ENCODE assay signal across 8 mouse cellular contexts in genomic region chr9:106394649-106395602, GRCm38 (mm10). TPM values are rescaled to one million over a fixed set of nuclear protein-coding genes. Genes with fewer than 3 reads are reported as not detected.
A peak's percentile ranks its signal among the peaks of the same experiment; 100 is the strongest.
DNase-seq lines count a peak whose midpoint lies in the region; ATAC-seq lines count a peak whose summit lies in the region.

No protein-coding gene starts in this region.

- peak overlapping the region; percentile 37 for H3K9ac ChIP-seq in limb, embryonic 12.5 days (replicated peaks)

- peaks cover 36% of the 10 kb centered on the region for H3K4me1 ChIP-seq in hindbrain, embryonic 10.5 days (replicated peaks)
- H3K4me1 ChIP-seq in limb, embryonic 12.5 days (replicated peaks): peaks cover 30% of the 10 kb centered on the region

- ATAC-seq in limb, embryonic 12.5 days (ENCODE audit: insufficient number of reproducible peaks, insufficient read depth, low FRiP score, low TSS enrichment, low read depth): no peak

- peak overlapping the region; percentile 76 for H3K27ac ChIP-seq in hindbrain, embryonic 10.5 days
- H3K27ac ChIP-seq in limb, embryonic 12.5 days: peak overlapping the region; percentile 4; the same call in 1 of the 2 replicates

- H3K4me3 ChIP-seq in hindbrain, embryonic 10.5 days: no peak overlapping the region
- H3K4me3 ChIP-seq in limb, embryonic 12.5 days (replicated peaks): no peak overlapping the region

- H3K27me3 ChIP-seq in hindbrain, embryonic 10.5 days (ENCODE audit: insufficient read depth, poor library complexity, severe bottlenecking): no peaks in the 10 kb centered on the region; the same call in 1 of the 2 replicates
- no peaks in the 10 kb centered on the region for H3K27me3 ChIP-seq in limb, embryonic 12.5 days

- no peak overlapping the region for H3K4me2 ChIP-seq in limb, embryonic 12.5 days

- no peaks in the 10 kb centered on the region for H3K9me3 ChIP-seq in hindbrain, embryonic 10.5 days
- no peaks in the 10 kb centered on the region for H3K9me3 ChIP-seq in limb, embryonic 12.5 days

- 55% methylated on average over 11 of the region's 11 CpGs for WGBS in hindbrain, embryonic 10.5 days
- WGBS in limb, embryonic 12.5 days: 57% methylated on average over 11 of the region's 11 CpGs

- peak; percentile 51 for DNase-seq in adrenal gland, postnatal 14 days
- no peak for DNase-seq in adrenal gland, adult 2 months
- peak; percentile 44 to 48 for DNase-seq in CD8-positive naive resting alpha-beta T cell, adult 2 months (ENCODE audit: low read depth in 2 of 2, low spot score in 2 of 2)
- DNase-seq in hindbrain, embryonic 10.5 days (ENCODE audit: low spot score): peak; percentile 43
- peak; percentile 56 for DNase-seq in retina, postnatal 7 days (ENCODE audit: low read depth, low spot score)
- DNase-seq in urinary bladder, postnatal 10 days (ENCODE audit: low spot score): no peak
- no peak for DNase-seq in adrenal gland, postnatal 25 days

- no peaks in the 10 kb centered on the region for H3K36me3 ChIP-seq in hindbrain, embryonic 10.5 days
- H3K36me3 ChIP-seq in limb, embryonic 12.5 days: no peaks in the 10 kb centered on the region

RNA-seq across cellular contexts. Expression of gene Dusp7, which starts 26.5 kb away (rescaled TPM):
- total RNA-seq in adrenal gland, postnatal 14 days (2021): 21.1 and 26.0 TPM in 2 replicates
- 10 to 100 TPM; 12.8 to 18.7 TPM for total RNA-seq in adrenal gland, adult 2 months (2021)
- 40.2 and 46.7 TPM in 2 replicates for polyA plus RNA-seq in adrenal gland, adult 2 months (2012; rRNA removed)
- polyA plus RNA-seq in hindbrain, embryonic 10.5 days (2016; fragmentation: Nextera tagmentation; extraction: Ambion mirVana): 16.1 and 16.6 TPM in 2 replicates
- 53.7 and 58.9 TPM in 2 replicates for polyA plus RNA-seq in limb, embryonic 12.5 days (2016; fragmentation: Nextera tagmentation; extraction: Ambion mirVana)
- 16.7 and 20.6 TPM in 2 replicates for total RNA-seq in adrenal gland, postnatal 25 days (2021)

RNA-seq across cellular contexts. Expression of gene Rpl29, which starts 34.3 kb away (rescaled TPM):
- total RNA-seq in adrenal gland, postnatal 14 days (2021): 490 and 599 TPM in 2 replicates
- 100 to 1,000 TPM; 391 to 419 TPM for total RNA-seq in adrenal gland, adult 2 months (2021)
- polyA plus RNA-seq in adrenal gland, adult 2 months (2012; rRNA removed): 183 and 201 TPM in 2 replicates
- 912 and 973 TPM in 2 replicates for polyA plus RNA-seq in hindbrain, embryonic 10.5 days (2016; fragmentation: Nextera tagmentation; extraction: Ambion mirVana)
- polyA plus RNA-seq in limb, embryonic 12.5 days (2016; fragmentation: Nextera tagmentation; extraction: Ambion mirVana): 938 and 976 TPM in 2 replicates
- total RNA-seq in adrenal gland, postnatal 25 days (2021): 413 and 509 TPM in 2 replicates

RNA-seq across cellular contexts. Expression of gene Acy1, which starts 43.2 kb away (rescaled TPM):
- total RNA-seq in adrenal gland, postnatal 14 days (2021): 14.2 and 20.2 TPM in 2 replicates
- 10 to 100 TPM; 12.2 to 16.9 TPM for total RNA-seq in adrenal gland, adult 2 months (2021)
- 11.0 and 14.8 TPM in 2 replicates for polyA plus RNA-seq in adrenal gland, adult 2 months (2012; rRNA removed)
- polyA plus RNA-seq in hindbrain, embryonic 10.5 days (2016; fragmentation: Nextera tagmentation; extraction: Ambion mirVana): 36.7 and 37.0 TPM in 2 replicates
- 45.0 and 51.1 TPM in 2 replicates for polyA plus RNA-seq in limb, embryonic 12.5 days (2016; fragmentation: Nextera tagmentation; extraction: Ambion mirVana)
- 17.0 and 20.6 TPM in 2 replicates for total RNA-seq in adrenal gland, postnatal 25 days (2021)

RNA-seq across cellular contexts. Expression of gene Abhd14b, which starts 52.3 kb away (rescaled TPM):
- 23.6 and 33.1 TPM in 2 replicates for total RNA-seq in adrenal gland, postnatal 14 days (2021)
- 10 to 100 TPM; 32.6 to 46.6 TPM for total RNA-seq in adrenal gland, adult 2 months (2021)
- polyA plus RNA-seq in adrenal gland, adult 2 months (2012; rRNA removed): 144 and 175 TPM in 2 replicates
- polyA plus RNA-seq in hindbrain, embryonic 10.5 days (2016; fragmentation: Nextera tagmentation; extraction: Ambion mirVana): 5.7 and 6.0 TPM in 2 replicates
- 10.6 and 16.1 TPM in 2 replicates for polyA plus RNA-seq in limb, embryonic 12.5 days (2016; fragmentation: Nextera tagmentation; extraction: Ambion mirVana)
- total RNA-seq in adrenal gland, postnatal 25 days (2021): 38.0 and 53.8 TPM in 2 replicates

RNA-seq across cellular contexts. Expression of gene Abhd14a, which starts 52.6 kb away (rescaled TPM):
- 17.1 and 18.4 TPM in 2 replicates for total RNA-seq in adrenal gland, postnatal 14 days (2021)
- total RNA-seq in adrenal gland, adult 2 months (2021): 10 to 100 TPM; 18.8 to 25.9 TPM
- 29.0 and 33.9 TPM in 2 replicates for polyA plus RNA-seq in adrenal gland, adult 2 months (2012; rRNA removed)
- polyA plus RNA-seq in hindbrain, embryonic 10.5 days (2016; fragmentation: Nextera tagmentation; extraction: Ambion mirVana): 39.7 and 41.9 TPM in 2 replicates
- polyA plus RNA-seq in limb, embryonic 12.5 days (2016; fragmentation: Nextera tagmentation; extraction: Ambion mirVana): 56.0 and 57.8 TPM in 2 replicates
- total RNA-seq in adrenal gland, postnatal 25 days (2021): 21.7 and 23.1 TPM in 2 replicates

Comparison
In these comparisons a context has a peak if more than half of its experiments do, and no peak if none do; other contexts are left out.
1. DNase-seq: peak in adrenal gland, postnatal 14 days (single experiment), CD8-positive naive resting alpha-beta T cell, adult 2 months (2 of 2), hindbrain, embryonic 10.5 days (single experiment) and retina, postnatal 7 days (single experiment); none in adrenal gland, adult 2 months (single experiment), urinary bladder, postnatal 10 days (single experiment) and adrenal gland, postnatal 25 days (single experiment).